Mouse (Mus musculus): ENCODE measurements around the gene Vps11.
"Not testable (repeated sequence)": the region's sequence is repeated elsewhere in the genome, so short reads cannot be mapped to it uniquely, and the experiment has no call there.

The Vps11 gene

DNA sequence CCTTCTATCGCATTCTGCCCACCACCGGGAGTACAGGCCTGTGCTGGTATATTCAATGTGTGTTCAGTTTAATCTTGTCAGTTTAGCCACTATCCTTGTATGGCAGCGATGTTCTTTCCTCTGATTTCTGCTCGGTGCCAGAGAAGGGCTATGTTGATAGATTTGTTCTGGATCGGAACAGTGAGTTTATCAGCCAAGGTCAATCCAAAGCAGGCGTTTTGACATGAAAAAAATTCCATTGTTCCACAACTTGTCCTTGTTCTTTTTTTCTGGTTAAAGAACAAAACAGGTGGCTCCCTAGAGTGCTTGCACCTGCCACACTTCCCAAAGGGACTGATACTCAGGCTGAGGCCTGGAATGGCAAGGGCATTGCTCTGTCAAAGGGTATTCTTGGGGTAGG lies 14.7 kb upstream of the Vps11 start:
- DNase-seq (ENCODE audit: low spot score in 2 of 2), result no peak

DNA sequence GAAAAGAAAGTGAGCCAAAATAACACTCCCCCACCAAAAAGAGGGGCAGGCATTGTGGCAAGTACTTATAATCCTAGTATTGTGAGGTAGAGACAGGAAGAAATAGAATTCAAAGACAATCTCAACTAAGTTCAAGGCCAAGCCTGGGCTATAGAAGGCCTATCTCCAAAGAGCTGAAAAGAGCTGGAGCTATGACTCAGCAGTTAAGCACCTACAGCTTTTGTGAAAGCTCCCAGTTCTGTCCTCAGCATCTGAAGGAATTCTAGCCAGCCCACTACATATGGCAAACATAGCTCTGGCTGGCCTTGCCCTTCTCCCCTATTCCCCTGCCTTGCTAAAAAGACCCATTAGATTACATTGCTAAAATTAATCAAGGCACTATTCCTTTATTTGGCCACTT lies 11.9 kb upstream of the Vps11 start:
- no peak for DNase-seq (ENCODE audit: low spot score in 2 of 2)

DNA sequence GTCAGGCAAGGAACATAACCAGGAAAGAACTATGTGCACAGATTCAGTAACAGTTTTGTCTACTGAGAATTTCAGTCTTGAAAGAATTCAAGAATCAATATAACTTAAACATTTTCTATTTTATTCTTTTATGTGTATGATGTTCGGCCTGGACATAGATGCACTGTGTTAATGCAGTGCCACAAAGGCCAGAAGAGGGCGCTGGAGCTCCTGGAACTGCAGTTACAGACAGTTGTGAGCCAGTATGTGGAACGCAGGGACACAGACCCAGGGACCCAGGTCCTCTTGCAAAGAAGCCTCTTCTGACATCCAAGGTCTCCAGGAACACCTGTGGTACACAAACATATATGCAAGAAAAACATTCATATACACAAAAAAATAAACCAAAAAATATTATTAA lies 3.0 kb upstream of the Vps11 start:
- DNase-seq (ENCODE audit: low spot score in 2 of 2), result peak in 1 of 2 experiments; percentile 48

DNA sequence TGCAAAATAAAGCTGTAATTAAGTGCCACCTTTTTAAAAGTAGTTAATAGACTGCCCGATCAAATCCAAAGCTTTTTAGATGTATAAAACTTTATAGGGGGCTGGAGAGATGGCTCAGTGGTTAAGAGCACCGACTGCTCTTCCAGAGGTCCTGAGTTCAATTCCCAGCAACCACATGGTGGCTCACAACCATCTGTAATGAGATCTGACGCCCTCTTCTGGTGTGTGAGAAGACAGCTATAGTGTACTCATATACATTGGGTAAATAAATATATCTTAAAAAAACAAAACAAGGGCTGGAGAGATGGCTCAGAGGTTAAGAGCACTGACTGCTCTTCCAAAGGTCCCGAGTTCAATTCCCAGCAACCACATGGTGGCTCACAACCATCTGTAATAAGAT lies 461 bp upstream of the Vps11 start:
- not testable (repeated sequence) for DNase-seq (ENCODE audit: low spot score in 2 of 2)

DNA sequence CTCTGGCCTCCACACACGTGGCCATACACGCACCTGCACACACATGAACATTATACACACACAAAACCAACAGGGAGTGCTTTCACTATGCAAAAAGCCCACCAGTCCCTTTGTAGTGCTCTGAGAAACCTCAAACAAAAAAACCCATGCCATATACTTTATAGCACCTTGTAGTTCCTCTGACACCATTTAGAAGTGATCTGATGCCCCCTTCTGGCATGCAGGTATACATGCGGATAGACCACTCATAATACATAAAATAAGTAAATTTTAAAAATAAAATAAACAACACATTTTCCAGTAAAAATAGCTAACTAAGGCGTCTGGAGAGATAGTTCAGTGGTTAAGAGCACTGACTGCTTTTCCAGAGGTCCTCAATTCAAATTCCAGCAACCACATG lies 4.3 kb downstream of the Vps11 start:
- peak in 1 of 2 experiments; percentile 31 for DNase-seq (ENCODE audit: low spot score in 2 of 2)

DNA sequence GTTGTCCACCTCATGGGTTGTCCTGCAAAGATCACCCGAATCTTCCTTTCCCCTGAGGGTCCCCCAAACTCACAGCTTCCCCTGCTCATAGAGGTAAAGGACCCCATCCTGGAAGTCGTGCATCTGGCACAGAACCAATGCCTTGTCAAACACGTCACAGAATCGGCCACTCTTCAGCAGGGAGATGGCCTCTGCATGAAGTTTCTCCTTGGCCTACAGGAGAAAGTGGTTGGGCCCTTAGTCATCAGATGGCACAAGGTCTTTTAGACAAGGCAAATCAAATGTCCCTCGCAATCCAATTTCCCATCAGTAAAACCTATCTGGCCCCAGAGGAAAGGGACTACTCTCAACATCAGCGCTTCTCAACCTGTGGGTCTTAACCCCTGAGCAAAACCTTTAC lies 8.3 kb downstream of the Vps11 start:
- no peak for DNase-seq (ENCODE audit: low spot score in 2 of 2)

DNA sequence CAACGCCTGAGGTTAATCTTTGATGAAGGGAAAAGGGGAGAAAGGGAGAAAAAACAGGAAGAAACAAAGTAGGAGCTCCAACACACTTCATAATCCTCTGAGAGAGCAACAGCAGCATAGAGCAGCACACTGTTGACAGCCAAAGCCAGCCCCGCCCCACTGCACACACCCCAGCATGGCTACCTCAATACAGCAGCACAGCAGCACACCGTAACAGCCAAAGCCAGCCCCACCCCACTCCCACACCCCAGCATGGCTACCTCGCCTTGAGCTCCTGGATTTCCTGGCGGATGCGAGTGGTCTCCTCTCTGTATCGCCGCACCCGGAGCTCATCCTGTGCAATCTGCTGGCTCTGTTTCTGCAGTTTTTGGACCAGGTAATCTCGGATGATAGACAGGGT lies 9.1 kb downstream of the Vps11 start:
- DNase-seq (ENCODE audit: low spot score in 2 of 2), result no peak

DNA sequence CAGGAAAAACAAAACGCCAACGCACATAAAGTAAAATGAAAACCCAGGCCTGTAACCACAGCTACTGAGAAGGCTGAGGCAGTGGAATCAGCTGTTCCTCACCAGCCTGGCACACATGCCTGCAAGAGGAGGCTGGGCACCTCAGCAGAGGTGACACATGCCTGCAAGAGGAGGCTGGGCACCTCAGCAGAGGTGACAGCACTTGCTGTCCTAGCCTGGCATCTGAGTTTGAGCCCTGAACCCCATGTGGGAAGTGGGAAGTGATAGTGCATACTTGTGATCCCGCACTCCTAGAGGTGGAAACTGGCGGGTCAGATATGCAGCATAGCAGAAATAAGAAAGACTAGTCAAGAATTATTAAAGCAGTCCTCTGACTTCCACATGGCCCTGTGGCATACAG lies 10.1 kb downstream of the Vps11 start:
- no peak for DNase-seq (ENCODE audit: low spot score in 2 of 2)

DNA sequence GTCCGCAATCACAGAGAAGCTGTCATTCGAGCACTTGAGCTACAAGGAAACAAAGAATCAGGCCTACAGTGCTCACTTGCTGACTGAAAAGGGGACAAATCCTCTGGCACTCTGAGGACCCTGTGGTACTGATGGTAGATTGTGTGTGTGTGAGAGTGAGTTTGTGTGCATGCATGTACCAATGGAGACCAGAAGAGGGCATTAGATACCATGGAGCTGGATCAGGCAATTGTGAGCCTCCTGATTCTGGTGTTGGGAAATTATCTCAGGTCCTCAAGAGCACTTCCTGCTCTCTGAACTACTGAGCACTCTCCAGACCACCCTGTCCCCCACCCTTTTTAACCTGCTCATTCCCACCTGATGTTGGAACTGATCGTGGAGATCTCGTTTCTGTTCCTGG lies 12.9 kb downstream of the Vps11 start:
- DNase-seq (ENCODE audit: low spot score in 2 of 2), result no peak

DNA sequence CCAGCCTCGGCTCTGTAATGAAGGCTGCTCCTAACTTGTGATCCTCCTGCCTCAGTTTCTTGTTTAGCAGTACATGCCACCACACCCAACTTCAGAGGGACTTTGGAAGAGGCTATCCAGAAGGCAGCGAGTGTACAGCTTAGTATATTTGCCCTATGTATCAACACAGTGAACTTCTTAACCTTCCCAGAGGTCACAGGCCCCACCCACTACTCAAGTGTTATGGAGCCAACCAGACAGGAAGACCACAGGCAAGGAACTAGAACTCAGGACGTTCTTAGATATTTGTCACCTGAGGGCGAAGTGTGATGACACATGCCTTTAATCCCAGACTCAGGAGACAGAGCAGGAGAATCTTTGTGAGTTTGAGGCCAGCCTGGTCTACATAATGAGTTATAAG lies 13.8 kb downstream of the Vps11 start:
- no peak for DNase-seq (ENCODE audit: low spot score in 2 of 2)

DNA sequence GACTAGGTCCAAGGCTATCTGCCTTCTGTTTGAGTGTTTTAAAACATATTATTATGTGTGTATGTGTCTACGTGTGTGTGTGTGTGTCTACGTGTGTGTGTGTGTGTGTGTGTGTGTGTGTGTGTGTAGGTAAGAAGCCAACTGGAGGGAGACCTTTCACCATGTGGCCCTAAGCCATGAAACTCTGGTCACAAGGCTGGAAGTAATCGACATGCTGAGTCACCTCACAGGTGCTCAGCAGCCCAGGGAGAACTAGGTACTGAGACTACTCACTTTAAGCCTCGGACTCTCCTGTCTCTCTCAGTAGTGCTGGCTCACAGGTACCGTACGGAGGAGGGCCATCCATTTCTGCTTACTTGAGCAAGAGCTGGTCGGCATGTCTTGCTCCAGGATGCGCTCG lies 14.3 kb downstream of the Vps11 start:
- DNase-seq (ENCODE audit: low spot score in 2 of 2), result no peak

DNA sequence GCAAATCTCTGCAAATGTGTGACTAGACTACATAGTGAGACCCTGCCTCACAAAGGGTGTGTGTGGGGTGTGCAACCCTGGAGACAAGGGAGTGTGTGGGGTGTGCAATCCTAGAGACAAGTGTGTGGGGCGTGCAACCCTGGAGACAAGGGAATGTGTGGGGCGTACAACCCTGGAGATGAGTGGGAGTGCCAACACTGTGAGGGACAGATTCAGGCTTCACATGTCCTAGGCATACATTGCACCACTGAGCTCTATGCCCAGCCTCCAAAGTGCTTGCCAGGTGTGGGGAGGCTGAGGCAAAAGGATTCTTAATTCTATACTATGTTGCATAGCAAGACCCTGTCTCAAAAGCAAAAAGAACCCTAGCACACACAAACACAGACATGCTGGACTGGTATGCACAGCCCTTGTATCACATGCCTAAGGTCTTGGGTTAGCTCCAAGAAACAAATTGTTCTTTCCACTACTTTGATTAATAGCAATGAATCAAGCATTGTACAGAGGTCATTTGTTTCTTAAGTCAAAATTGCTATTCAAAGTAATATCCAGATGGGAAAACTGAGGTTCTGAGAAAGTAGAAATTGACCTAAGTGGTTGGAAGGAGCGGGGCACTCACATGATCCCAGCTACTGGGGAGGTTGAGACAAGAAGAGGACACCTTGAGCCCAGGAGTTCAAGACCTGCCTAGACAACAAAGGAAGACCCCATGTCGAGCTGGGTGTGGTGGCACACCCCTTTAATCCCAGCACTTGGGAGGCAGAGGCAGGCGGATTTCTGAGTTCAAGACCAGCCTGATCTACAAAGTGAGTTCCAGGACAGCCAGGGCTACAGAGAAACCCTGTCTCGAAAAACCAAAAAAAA lies 15.7 kb downstream of the Vps11 start:
- no peak for DNase-seq (ENCODE audit: low spot score in 2 of 2)

DNA sequence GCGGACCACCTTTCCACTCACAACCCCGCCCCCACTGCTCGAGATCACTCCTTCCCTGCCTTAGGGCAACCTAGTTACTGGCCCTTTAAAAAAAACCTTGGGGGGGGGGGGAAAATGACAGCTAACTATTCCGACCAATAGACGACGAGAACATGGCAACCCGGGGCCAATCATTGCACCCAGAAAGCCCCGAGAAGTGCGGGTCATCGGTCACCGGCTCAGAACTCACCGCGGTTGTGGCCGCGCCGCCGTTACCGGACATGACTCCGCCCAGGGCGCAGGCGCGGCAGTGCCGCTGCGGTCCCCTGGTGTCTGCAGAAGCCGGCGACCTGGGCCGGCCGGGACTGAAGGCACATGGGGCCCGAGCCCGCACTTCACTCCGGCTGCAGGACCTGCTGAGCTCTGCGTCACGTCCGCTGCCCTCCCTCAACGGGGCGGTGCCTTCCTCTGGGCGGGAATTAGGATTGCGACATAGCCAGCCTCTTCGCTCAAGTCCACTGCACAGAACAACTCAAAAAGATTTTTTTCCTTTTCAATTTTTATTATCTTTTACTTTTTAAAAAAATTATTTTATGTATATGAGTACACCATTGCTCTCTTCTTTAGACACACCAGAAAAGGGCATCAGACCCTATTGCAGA lies 17.6 kb downstream of the Vps11 start, which contains the start of gene Hmbs:
TSS of gene Hmbs (minus strand) at position 448 of the 641 bp plus-strand sequence.
- peak; percentile 83 to 85 for DNase-seq (ENCODE audit: low spot score in 2 of 2)

DNA sequence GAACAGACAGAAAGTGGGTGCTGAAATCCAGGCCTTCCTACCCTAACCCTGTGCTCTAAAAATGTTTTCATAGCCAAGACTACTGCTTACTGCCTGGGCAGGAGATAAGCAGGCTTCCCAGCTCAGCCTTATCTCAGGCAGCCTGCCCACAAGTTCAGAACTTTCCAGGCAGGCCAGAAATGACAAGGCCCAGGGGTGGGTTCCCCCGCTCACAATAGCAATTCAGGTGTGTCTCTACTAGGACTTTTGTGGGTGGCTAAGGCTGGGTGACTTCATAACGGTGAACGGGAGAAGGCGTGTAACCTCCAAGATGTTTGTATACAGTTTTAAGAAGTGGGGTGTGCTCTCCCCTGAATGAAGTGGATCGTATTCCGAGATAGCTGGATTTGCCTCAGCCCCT lies 18.2 kb downstream of the Vps11 start:
- DNase-seq (ENCODE audit: low spot score in 2 of 2), result no peak

DNA sequence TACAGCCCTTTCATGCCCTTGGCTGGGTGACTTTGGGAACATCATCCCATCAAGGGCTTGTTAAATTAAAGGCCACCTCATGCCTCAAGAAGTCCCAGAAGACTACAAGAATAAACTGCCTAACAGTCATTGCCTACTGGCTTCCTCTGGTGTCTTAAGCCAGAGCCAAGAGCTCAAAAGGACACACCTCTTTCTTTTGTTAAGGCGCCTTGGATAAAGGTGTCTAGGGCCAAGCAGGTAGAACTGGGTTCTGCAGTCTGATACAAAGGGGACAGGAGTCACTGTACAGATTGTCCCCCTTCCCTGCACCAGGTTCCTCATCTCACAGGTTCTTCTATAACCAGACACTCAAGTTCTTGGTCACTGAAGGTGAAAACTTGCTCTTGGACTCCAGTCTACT lies 18.9 kb downstream of the Vps11 start:
- DNase-seq (ENCODE audit: low spot score in 2 of 2), result no peak

DNA sequence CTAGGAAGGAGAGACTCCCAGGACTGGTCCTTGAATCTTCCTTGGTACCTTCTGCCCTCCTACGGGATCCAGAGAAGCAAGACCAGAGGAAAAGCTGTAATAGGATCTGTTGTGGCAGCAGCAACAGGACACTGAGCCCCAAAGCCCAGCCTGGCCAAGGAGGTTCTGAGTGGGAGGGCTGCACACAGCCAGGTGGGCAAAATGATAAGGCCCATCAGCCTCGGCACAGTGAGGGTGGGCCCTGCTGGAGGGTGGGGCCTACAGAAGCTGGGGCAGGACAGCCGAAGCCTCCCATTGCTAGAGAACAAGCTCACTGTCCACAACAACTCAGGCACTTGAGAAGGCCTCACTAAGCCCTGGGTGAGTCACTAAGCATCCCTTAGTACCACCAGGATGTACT lies 19.3 kb downstream of the Vps11 start:
- DNase-seq (ENCODE audit: low spot score in 2 of 2), result no peak

DNA sequence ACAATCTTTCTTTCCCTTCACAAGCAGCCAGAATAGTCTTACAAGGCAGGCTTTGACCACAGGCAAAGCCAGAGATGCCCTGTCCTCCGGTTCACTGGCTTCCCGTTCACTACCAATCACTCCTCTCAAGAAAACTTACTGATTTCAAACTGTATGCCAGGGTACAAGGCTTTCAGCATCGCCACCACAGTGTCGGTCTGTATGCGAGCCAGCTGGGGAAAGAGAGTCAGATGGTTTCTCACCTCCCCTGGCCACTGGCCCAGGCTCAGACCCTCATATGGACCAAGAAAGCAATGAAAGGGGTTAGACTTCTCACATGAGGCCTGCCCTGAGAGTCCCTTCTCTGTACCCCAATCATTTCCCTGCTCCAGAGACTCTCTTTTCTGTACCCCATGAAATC lies 20.0 kb downstream of the Vps11 start:
- DNase-seq (ENCODE audit: low spot score in 2 of 2), result no peak

DNA sequence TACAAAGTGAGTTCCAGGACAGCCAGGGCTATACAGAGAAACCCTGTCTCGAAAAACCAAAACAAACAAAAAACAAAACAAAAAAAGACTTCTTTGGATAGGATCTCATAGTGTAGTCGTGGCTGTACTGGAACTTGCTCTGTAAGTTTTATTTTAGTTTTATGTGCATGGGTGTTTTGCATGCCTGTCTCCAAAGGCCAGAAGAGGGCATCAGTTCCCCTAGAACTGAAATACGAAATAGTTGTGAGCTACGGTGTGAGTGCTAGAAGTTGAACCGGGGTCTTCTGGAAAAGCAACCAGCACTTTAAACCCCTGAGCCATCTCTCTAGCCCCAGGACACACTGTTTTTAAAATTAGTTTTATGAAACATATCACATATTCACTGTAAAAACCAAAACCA lies 22.9 kb downstream of the Vps11 start:
- no peak for DNase-seq (ENCODE audit: low spot score in 2 of 2)

DNA sequence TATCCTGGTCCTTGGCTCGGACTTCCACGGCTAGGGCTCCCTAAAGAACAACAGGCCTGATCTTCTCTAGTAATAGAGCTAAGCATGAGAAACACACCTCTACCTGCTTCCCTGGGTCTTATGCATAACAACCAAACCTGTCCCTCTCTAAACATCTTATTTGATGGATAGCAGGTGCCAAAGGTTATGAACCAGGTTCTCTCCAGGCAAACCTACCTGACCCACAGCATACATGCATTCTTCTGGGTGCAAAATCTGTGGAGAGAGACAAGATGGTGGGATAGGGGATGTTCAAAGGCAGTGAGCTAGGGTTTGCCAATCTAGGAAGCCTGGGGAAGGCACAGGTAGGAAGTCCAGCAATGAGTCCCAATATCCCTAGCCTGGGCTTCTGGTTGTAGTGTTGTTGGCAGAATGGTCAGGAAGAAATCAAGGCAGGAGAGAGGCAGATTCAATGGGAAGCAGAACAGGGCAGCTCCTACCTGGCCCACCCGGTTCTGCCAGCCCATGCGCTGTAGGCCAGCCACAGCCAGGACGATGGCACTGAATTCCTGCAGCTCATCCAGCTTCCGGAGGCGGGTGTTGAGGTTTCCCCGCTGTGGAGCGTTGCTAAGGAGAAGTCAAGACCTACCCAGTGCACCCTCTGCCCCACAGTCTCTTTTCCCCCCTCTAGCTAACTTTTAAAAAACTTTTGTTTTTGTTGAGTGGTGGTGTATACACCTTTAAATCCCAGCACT lies 23.9 kb downstream of the Vps11 start:
- DNase-seq (ENCODE audit: low spot score in 2 of 2), result no peak

DNA sequence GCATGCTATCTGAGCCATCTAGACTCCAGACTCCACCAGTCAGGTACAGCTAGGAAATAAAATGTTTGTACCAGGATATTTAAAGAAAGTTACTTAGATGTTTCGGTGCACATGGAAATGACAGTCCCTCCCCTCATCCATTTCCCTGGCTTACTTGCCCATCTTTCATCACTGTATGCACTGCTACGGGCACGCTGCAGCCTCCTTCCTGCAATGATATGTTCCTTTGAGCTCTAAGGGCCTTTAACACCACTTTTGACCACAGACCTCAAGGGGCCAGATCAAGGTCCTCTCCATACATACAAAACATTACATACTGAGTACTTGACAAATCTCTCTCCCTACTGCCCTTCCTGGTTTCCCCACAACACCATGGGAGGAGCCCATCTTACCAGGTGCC lies 24.5 kb downstream of the Vps11 start:
- DNase-seq (ENCODE audit: low spot score in 2 of 2), result no peak

DNA sequence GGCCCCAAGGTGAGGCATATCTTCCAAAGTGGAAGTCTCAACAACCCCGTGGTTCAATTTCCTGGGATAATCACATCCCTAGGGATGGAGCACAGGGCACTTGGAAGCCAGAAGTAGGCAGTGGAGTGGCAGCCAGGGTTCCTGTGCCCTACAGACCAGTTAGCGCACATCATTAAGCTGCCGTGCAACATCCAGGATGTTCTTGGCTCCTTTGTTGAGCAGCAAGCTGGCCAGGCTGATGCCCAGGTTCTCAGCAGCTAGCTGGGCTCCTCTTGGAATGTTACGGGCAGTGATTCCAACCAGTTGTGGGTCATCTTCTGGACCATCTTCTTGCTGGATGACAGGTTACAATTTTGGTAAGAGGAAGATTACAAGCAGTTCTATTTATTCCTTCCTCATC lies 25.0 kb downstream of the Vps11 start:
- DNase-seq (ENCODE audit: low spot score in 2 of 2), result not testable (repeated sequence)

DNA sequence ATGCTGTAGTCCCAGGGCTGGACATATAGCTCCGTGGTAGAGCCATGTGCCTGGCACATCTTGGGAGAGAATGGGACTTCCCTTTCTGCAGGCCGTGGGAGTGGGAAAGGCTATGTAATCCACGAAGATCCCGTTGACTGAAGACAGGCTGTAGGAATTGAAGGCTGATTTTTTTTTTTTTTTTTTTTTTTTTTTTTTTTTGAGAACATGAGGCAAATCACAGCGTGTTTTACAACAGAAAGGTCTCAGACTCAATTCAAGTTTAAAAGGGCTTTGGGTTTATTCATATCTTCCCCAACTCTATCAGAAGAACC lies 25.4 kb downstream of the Vps11 start:
- no peak for DNase-seq (ENCODE audit: low spot score in 2 of 2)
